Mouse (Mus musculus): ENCODE results near the gene Mybphl. TPM values are rescaled to one million over a fixed set of nuclear protein-coding genes. Genes with fewer than 3 reads are reported as not detected.

Gene Mybphl
- polyA plus RNA-seq, 1 experiment from 2014 or later, result 41.5 TPM

GRCm38 (mm10) chr3:108341040-108341439 lies 23.7 kb upstream of the Mybphl start:
- Histone ChIP-seq H3K27me3 (no peaks in the 10 kb centered on the region), H3K27ac (no peak overlapping the region), H3K4me3 (no peak overlapping the region), H3K36me3 (peaks cover 53% of the 10 kb centered on the region), H3K9me3 (replicated peaks) (no peaks in the 10 kb centered on the region), H3K9ac (no peak overlapping the region), H3K4me1 (replicated peaks) (no peaks in the 10 kb centered on the region), H3K4me2 (no peak overlapping the region)
- ATAC-seq (replicated peaks; ENCODE audit: insufficient number of reproducible peaks, insufficient read depth, low FRiP score, low read depth), result no peak
- WGBS, result 80% methylated on average over 2 of the region's 2 CpGs

GRCm38 (mm10) chr3:108342185-108342584 lies 22.5 kb upstream of the Mybphl start:
- no peak for ATAC-seq (replicated peaks; ENCODE audit: insufficient number of reproducible peaks, insufficient read depth, low FRiP score, low read depth)
- Histone ChIP-seq H3K36me3 (peaks cover 63% of the 10 kb centered on the region), H3K4me2 (no peak overlapping the region), H3K27ac (no peak overlapping the region), H3K9me3 (replicated peaks) (no peaks in the 10 kb centered on the region), H3K4me3 (no peak overlapping the region), H3K9ac (no peak overlapping the region), H3K4me1 (replicated peaks) (no peaks in the 10 kb centered on the region), H3K27me3 (no peaks in the 10 kb centered on the region)
- 61% methylated on average over 7 of the region's 7 CpGs for WGBS

GRCm38 (mm10) chr3:108345855-108346254 lies 18.9 kb upstream of the Mybphl start:
- Histone ChIP-seq H3K27me3 (no peaks in the 10 kb centered on the region), H3K4me2 (no peak overlapping the region), H3K4me1 (replicated peaks) (no peaks in the 10 kb centered on the region), H3K4me3 (no peak overlapping the region), H3K36me3 (peaks cover 60% of the 10 kb centered on the region), H3K9me3 (replicated peaks) (no peaks in the 10 kb centered on the region), H3K27ac (no peak overlapping the region), H3K9ac (no peak overlapping the region)
- 82% methylated on average over 7 of the region's 7 CpGs for WGBS
- no peak for ATAC-seq (replicated peaks; ENCODE audit: insufficient number of reproducible peaks, insufficient read depth, low FRiP score, low read depth)

GRCm38 (mm10) chr3:108348376-108348775 lies 16.3 kb upstream of the Mybphl start:
- 57% methylated on average over 9 of the region's 9 CpGs for WGBS
- no peaks in the 10 kb centered on the region for H3K4me1 ChIP-seq (replicated peaks)
- no peaks in the 10 kb centered on the region for H3K9me3 ChIP-seq (replicated peaks)
- H3K36me3 ChIP-seq, result peaks cover 61% of the 10 kb centered on the region
- H3K4me2 ChIP-seq, result no peak overlapping the region
- no peak for ATAC-seq (replicated peaks; ENCODE audit: insufficient number of reproducible peaks, insufficient read depth, low FRiP score, low read depth)
- no peaks in the 10 kb centered on the region for H3K27me3 ChIP-seq
- H3K4me3 ChIP-seq, result no peak overlapping the region
- no peak overlapping the region for H3K9ac ChIP-seq
- no peak overlapping the region for H3K27ac ChIP-seq

- Histone ChIP-seq H3K36me3 (peaks cover 48% of the 10 kb centered on the region), H3K4me1 (replicated peaks) (no peaks in the 10 kb centered on the region), H3K27ac (no peak overlapping the region), H3K4me3 (no peak overlapping the region), H3K9ac (no peak overlapping the region), H3K9me3 (replicated peaks) (no peaks in the 10 kb centered on the region), H3K4me2 (no peak overlapping the region), H3K27me3 (no peaks in the 10 kb centered on the region)
- ATAC-seq (replicated peaks; ENCODE audit: insufficient number of reproducible peaks, insufficient read depth, low FRiP score, low read depth), result no peak
- WGBS, result 81% methylated on average over 3 of the region's 3 CpGs
Measured at GRCm38 (mm10) chr3:108355245-108355644, 9.5 kb upstream of the Mybphl start.

- 87% methylated on average over 10 of the region's 10 CpGs for WGBS
- peaks cover 40% of the 10 kb centered on the region for H3K36me3 ChIP-seq
- no peaks in the 10 kb centered on the region for H3K27me3 ChIP-seq
Measured at GRCm38 (mm10) chr3:108357051-108357450, 7.7 kb upstream of the Mybphl start.

GRCm38 (mm10) chr3:108358445-108358844 lies 6.3 kb upstream of the Mybphl start:
- WGBS, result 78% methylated on average over 6 of the region's 6 CpGs
- H3K4me1 ChIP-seq (replicated peaks), result peaks cover 8% of the 10 kb centered on the region
- H3K4me3 ChIP-seq, result no peak overlapping the region
- H3K9ac ChIP-seq, result no peak overlapping the region
- H3K27ac ChIP-seq, result no peak overlapping the region
- no peaks in the 10 kb centered on the region for H3K27me3 ChIP-seq
- no peak for ATAC-seq (replicated peaks; ENCODE audit: insufficient number of reproducible peaks, insufficient read depth, low FRiP score, low read depth)
- no peaks in the 10 kb centered on the region for H3K9me3 ChIP-seq (replicated peaks)
- H3K4me2 ChIP-seq, result no peak overlapping the region
- peaks cover 34% of the 10 kb centered on the region for H3K36me3 ChIP-seq

More at GRCm38 (mm10) chr3:108357051-108357450, 7.7 kb upstream of the Mybphl start:
- H3K9ac ChIP-seq, result no peak overlapping the region
- H3K4me3 ChIP-seq, result no peak overlapping the region
- no peak overlapping the region for H3K27ac ChIP-seq
- no peak overlapping the region for H3K4me2 ChIP-seq
- H3K9me3 ChIP-seq (replicated peaks), result no peaks in the 10 kb centered on the region
- peaks cover 4% of the 10 kb centered on the region; the same call in 1 of the 2 replicates for H3K4me1 ChIP-seq (replicated peaks)
- ATAC-seq (replicated peaks; ENCODE audit: insufficient number of reproducible peaks, insufficient read depth, low FRiP score, low read depth), result no peak

- Histone ChIP-seq H3K9me3 (replicated peaks) (no peaks in the 10 kb centered on the region), H3K36me3 (peaks cover 13% of the 10 kb centered on the region), H3K4me3 (no peak overlapping the region), H3K4me1 (replicated peaks) (peaks cover 25% of the 10 kb centered on the region), H3K27me3 (no peaks in the 10 kb centered on the region), H3K27ac (no peak overlapping the region), H3K4me2 (no peak overlapping the region), H3K9ac (no peak overlapping the region)
- 23% methylated on average over 7 of the region's 7 CpGs for WGBS
- ATAC-seq (replicated peaks; ENCODE audit: insufficient number of reproducible peaks, insufficient read depth, low FRiP score, low read depth), result no peak
Measured at GRCm38 (mm10) chr3:108360894-108361293, 3.8 kb upstream of the Mybphl start.

- Histone ChIP-seq H3K36me3 (no peaks in the 10 kb centered on the region), H3K27me3 (no peaks in the 10 kb centered on the region), H3K27ac (peak overlapping the region; percentile 76), H3K9me3 (replicated peaks) (no peaks in the 10 kb centered on the region), H3K4me1 (replicated peaks) (peaks cover 25% of the 10 kb centered on the region), H3K9ac (no peak overlapping the region), H3K4me2 (peak overlapping the region; percentile 4; the same call in 1 of the 2 replicates), H3K4me3 (no peak overlapping the region)
- WGBS, result 27% methylated on average over 3 of the region's 3 CpGs
- ATAC-seq (replicated peaks; ENCODE audit: insufficient number of reproducible peaks, insufficient read depth, low FRiP score, low read depth), result peak; percentile 67
Measured at GRCm38 (mm10) chr3:108363626-108364025, 1.1 kb upstream of the Mybphl start.

- H3K9ac ChIP-seq, result no peak overlapping the region
- 49% methylated on average over 9 of the region's 9 CpGs for WGBS
- no peak overlapping the region for H3K27ac ChIP-seq
- no peaks in the 10 kb centered on the region for H3K36me3 ChIP-seq
- peak overlapping the region; percentile 23; the same call in 1 of the 2 replicates for H3K4me2 ChIP-seq
- H3K4me3 ChIP-seq, result no peak overlapping the region
- 0 out of 2 replicates have a peak, but pooled peaks cover 2% of the 10 kb centered on the region for H3K27me3 ChIP-seq
- ATAC-seq (replicated peaks; ENCODE audit: insufficient number of reproducible peaks, insufficient read depth, low FRiP score, low read depth), result no peak
- peaks cover 29% of the 10 kb centered on the region for H3K4me1 ChIP-seq (replicated peaks)
- no peaks in the 10 kb centered on the region for H3K9me3 ChIP-seq (replicated peaks)
Measured at GRCm38 (mm10) chr3:108367173-108367572, 2.5 kb downstream of the Mybphl start.

GRCm38 (mm10) chr3:108367828-108368227 lies 3.1 kb downstream of the Mybphl start:
- no peak overlapping the region for H3K4me2 ChIP-seq
- no peak for ATAC-seq (replicated peaks; ENCODE audit: insufficient number of reproducible peaks, insufficient read depth, low FRiP score, low read depth)
- 65% methylated on average over 3 of the region's 3 CpGs for WGBS

GRCm38 (mm10) chr3:108368721-108369120 lies 4.0 kb downstream of the Mybphl start:
- WGBS, result 76% methylated on average over 5 of the region's 5 CpGs
- H3K9ac ChIP-seq, result no peak overlapping the region
- no peak overlapping the region for H3K4me2 ChIP-seq
- H3K9me3 ChIP-seq (replicated peaks), result no peaks in the 10 kb centered on the region
- no peak overlapping the region for H3K27ac ChIP-seq
- peaks cover 27% of the 10 kb centered on the region for H3K4me1 ChIP-seq (replicated peaks)
- no peak for ATAC-seq (replicated peaks; ENCODE audit: insufficient number of reproducible peaks, insufficient read depth, low FRiP score, low read depth)
- 0 out of 2 replicates have a peak, but pooled peaks cover 2% of the 10 kb centered on the region for H3K27me3 ChIP-seq
- H3K4me3 ChIP-seq, result no peak overlapping the region
- no peaks in the 10 kb centered on the region for H3K36me3 ChIP-seq

More at GRCm38 (mm10) chr3:108367828-108368227, 3.1 kb downstream of the Mybphl start:
- H3K27me3 ChIP-seq, result 0 out of 2 replicates have a peak, but pooled peaks cover 2% of the 10 kb centered on the region
- no peak overlapping the region for H3K4me3 ChIP-seq
- H3K27ac ChIP-seq, result no peak overlapping the region
- peaks cover 33% of the 10 kb centered on the region for H3K4me1 ChIP-seq (replicated peaks)
- H3K9ac ChIP-seq, result no peak overlapping the region
- H3K9me3 ChIP-seq (replicated peaks), result no peaks in the 10 kb centered on the region
- no peaks in the 10 kb centered on the region for H3K36me3 ChIP-seq
